In the genomic region with DNA sequence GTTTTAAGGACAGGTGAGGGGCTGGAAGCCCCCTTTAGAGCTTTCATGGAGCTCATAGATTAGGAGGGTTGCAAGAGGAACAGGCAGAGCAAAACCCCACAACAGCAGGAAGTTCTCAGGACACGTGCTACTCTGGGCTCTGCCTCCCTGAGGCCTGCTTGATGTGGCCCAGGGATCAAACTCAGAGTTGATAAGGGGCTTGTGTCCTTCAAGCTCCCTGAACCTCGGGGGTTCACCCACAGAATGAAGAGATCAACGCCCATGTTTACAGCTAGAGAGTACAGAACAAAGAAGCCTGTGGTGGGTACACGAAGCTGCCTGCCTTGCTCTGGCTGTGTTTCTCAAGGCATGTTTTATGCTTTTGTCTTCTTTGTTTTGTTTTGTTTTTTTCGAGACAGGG, we compare ENCODE assay signal across 24 mouse cellular contexts.
"Had no signal": no experiment of that assay in that cellular context is flagged by ENCODE, and none has a peak within 500 bp of the region (broad histone marks: within the 10 kb centered on the region; RNA-seq: fewer than 3 reads in every experiment).

No protein-coding gene starts in this region.

- H3K27me3 ChIP-seq: heart, embryonic 13.5 days; heart, embryonic 15.5 days; hindbrain, embryonic 12.5 days; limb, embryonic 13.5 days; limb, embryonic 15.5 days; liver, embryonic 12.5 days had no signal

- H3K4me3 ChIP-seq: heart, adult 2 months; heart, embryonic 13.5 days; heart, embryonic 15.5 days; hindbrain, embryonic 12.5 days; layer of hippocampus, adult 2 months; left cerebral cortex, adult 2 months; limb, embryonic 13.5 days; limb, embryonic 15.5 days; liver, embryonic 12.5 days had no signal

- H3K36me3 ChIP-seq: heart, embryonic 13.5 days; heart, embryonic 15.5 days; hindbrain, embryonic 12.5 days; limb, embryonic 13.5 days; limb, embryonic 15.5 days; liver, embryonic 12.5 days had no signal

- ATAC-seq: hindbrain, embryonic 16.5 days; intestine, embryonic 16.5 days; liver, embryonic 12.5 days had no signal

- H3K9ac ChIP-seq: heart, embryonic 13.5 days; heart, embryonic 15.5 days; hindbrain, embryonic 12.5 days; hindbrain, embryonic 14.5 days; limb, embryonic 13.5 days; limb, embryonic 15.5 days; liver, embryonic 12.5 days had no signal

- H3K4me1 ChIP-seq: heart, embryonic 13.5 days; heart, embryonic 15.5 days; hindbrain, embryonic 12.5 days; limb, embryonic 13.5 days had no signal

- H3K27ac ChIP-seq: heart, adult 2 months; heart, embryonic 13.5 days; heart, embryonic 15.5 days; hindbrain, embryonic 12.5 days; hindbrain, embryonic 14.5 days; layer of hippocampus, adult 2 months; left cerebral cortex, adult 2 months; limb, embryonic 13.5 days; limb, embryonic 15.5 days; liver, embryonic 12.5 days had no signal

- DNase-seq: gastrocnemius, postnatal 14 days; gastrocnemius, postnatal 36 days; heart, adult 11 months; heart, adult 2 months; heart, postnatal 14 days; heart, postnatal 36 days; kidney, adult 18-20 months; kidney, adult 8-10 months; kidney, postnatal 10 days; kidney, postnatal 25 days; kidney, postnatal 4 days; left cerebral cortex, postnatal 4 days had no signal

- H3K4me2 ChIP-seq: heart, embryonic 11.5 days; heart, embryonic 13.5 days; heart, embryonic 15.5 days; hindbrain, embryonic 12.5 days; hindbrain, embryonic 14.5 days; limb, embryonic 13.5 days; limb, embryonic 15.5 days; liver, embryonic 12.5 days had no signal

- H3K9me3 ChIP-seq: heart, embryonic 15.5 days; limb, embryonic 15.5 days had no signal
